Mouse (Mus musculus): ENCODE data around the gene Enah. TPM values are rescaled to one million over a fixed set of nuclear protein-coding genes. Genes with fewer than 3 reads are reported as not detected.

Gene Enah
- total RNA-seq, 2 experiments from 2014 or later: 57.5 to 119 TPM

- no peak for DNase-seq
These were observed 44.3 kb downstream of the Enah start for GRCm38 (mm10) chr1:181975510-181975909.

GRCm38 (mm10) chr1:181974897-181975296 is 44.9 kb downstream of the Enah start:
- DNase-seq: no peak
- intact Hi-C loops (cut with DNase I; ENCODE audit: low total_unique reads): no loop called here

More at GRCm38 (mm10) chr1:181975510-181975909, 44.3 kb downstream of the Enah start:
- intact Hi-C loops (cut with DNase I; ENCODE audit: low total_unique reads): no loop called here

- no peak for DNase-seq
- intact Hi-C loops (cut with DNase I; ENCODE audit: low total_unique reads): no loop called here
These were observed 54.5 kb downstream of the Enah start for GRCm38 (mm10) chr1:181965277-181965676.

DNA sequence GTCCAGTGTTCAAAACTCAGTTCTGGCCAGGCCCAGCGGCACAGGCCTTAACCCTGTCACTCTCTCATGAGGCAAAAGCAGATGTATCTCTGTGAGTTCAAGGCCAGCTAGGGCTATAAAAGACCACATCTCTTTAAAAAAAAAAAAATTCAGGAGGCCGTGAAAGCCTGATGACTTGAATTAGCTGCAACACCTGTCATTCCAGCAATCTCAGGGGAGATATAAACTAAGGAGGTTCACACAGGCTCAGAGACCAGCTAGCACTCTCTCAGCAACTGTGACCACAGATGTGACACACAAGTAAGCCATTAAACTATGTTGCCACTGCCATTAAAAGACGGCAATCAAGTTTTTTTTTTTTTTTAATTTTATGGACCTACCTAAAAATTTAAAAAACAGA is 56.0 kb downstream of the Enah start:
- no peak for DNase-seq
- intact Hi-C loops (cut with DNase I; ENCODE audit: low total_unique reads): no loop called here

DNA sequence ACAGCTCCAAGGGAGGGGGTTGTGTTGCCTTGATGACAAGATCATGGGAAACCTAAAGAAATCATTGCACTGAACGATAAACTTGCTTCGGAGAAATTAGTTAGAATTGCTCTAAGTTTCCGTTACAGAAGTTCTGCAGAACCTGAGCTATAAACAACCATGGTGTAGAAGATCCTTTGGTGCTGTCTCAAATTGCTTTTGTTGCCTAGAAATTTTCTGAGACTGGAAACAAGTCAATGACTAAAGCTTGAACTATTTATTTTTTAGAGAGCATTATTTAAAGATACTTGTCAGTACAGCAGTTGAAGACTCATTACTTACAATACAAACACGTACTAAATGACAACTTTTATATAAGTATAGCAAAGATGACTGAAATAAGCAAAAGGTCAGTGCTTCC is 56.4 kb downstream of the Enah start:
- no peak for DNase-seq
- intact Hi-C loops (cut with DNase I; ENCODE audit: low total_unique reads): no loop called here

DNA sequence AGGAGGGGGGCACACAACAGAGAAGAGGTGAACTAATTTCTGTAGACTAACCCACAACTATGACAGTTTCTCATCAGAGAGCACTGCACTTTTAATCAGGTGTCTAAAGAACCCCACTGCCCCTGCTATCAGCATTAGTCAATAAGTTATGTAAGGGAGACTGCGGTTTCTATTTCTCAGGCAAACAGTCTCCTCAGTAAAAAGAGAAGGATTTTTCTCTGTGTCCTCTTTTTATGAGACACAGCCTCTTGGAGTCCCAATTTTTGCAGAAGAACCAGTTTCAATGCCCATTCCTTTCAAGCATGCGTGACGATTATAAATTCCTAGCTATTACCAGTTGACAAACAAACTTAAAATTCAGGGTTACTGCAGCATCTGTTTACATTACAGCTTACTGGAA is 59.4 kb downstream of the Enah start:
- intact Hi-C loops (cut with DNase I; ENCODE audit: low total_unique reads): no loop called here
- no peak for DNase-seq

GRCm38 (mm10) chr1:181958392-181958791 is 61.4 kb downstream of the Enah start:
- intact Hi-C loops (cut with DNase I; ENCODE audit: low total_unique reads): no loop called here
- no peak for DNase-seq

DNA sequence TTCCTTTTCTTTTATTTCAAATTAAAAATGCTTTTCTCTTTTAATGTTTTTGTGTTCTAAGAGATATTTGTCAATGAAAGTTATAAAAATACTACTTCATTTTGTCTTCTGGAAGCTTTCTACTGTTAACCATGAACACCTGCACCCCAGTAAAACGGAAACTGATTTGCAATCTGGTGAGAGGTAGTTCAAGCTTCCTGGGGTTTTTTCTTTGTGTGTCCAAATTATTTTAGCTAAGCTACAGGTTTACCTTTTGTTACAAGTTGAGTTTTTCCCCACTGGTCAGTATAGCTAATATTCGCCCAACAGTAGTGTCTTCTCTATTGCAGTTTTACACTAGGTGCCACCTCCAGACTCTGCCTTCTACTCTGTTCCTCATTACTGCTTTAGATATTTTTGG is 62.1 kb downstream of the Enah start:
- intact Hi-C loops (cut with DNase I; ENCODE audit: low total_unique reads): no loop called here
- no peak for DNase-seq

GRCm38 (mm10) chr1:181953547-181953946 is 66.2 kb downstream of the Enah start:
- no peak for DNase-seq
- intact Hi-C loops (cut with DNase I; ENCODE audit: low total_unique reads): no loop called here

GRCm38 (mm10) chr1:181951266-181951665 is 68.5 kb downstream of the Enah start:
- intact Hi-C loops (cut with DNase I; ENCODE audit: low total_unique reads): no loop called here
- no peak for DNase-seq

GRCm38 (mm10) chr1:181950721-181951120 is 69.1 kb downstream of the Enah start:
- intact Hi-C loops (cut with DNase I; ENCODE audit: low total_unique reads): no loop called here
- no peak for DNase-seq

GRCm38 (mm10) chr1:181948191-181948590 is 71.6 kb downstream of the Enah start:
- intact Hi-C loops (cut with DNase I; ENCODE audit: low total_unique reads): no loop called here
- DNase-seq: no peak

DNA sequence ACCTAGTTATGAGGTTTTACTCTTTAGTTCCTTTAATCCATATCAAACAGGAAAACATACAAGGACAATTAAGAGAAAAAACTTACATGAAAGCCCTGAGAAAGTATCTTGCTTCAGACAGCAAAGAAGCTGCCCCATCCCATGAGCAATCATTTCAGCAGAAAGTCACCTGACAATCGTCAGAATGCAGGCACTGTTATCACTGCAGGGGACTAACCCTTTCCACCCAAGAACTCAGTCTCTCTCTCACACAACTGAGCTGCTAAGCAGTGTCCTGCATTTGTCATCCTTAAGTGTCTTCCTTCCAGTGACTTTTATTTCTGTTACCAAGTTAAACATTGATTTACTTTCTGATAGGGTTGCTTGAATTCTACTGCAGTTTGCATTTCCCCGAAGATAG is 82.7 kb downstream of the Enah start:
- intact Hi-C loops (cut with DNase I; ENCODE audit: low total_unique reads): no loop called here
- no peak for DNase-seq

- intact Hi-C loops (cut with DNase I; ENCODE audit: low total_unique reads): no loop called here
These were observed 91.4 kb downstream of the Enah start for GRCm38 (mm10) chr1:181928388-181928787.

DNA sequence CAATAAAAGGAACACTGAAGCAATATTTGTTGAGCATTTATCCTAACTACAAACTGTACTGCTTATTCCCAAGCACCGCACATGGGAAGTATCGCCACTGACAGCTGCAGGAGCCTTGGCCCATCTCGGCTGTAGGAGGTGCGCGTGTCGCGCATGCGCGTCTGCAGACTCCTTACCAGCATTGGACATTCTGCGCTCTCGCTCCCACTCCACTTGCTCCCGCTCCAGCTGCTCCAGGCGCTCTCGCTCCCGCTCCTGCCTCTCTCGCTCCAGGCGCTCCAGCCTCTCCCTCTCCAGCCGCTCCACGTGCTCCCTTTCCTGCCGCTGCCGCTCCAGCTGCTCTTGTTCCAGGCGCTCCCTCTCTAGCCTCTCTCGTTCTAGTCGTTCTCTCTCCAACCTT is 96.4 kb downstream of the Enah start:
- peak; percentile 5 for DNase-seq
- intact Hi-C loops (cut with DNase I; ENCODE audit: low total_unique reads): no loop called here

More at GRCm38 (mm10) chr1:181928388-181928787, 91.4 kb downstream of the Enah start:
- DNase-seq: no peak

DNA sequence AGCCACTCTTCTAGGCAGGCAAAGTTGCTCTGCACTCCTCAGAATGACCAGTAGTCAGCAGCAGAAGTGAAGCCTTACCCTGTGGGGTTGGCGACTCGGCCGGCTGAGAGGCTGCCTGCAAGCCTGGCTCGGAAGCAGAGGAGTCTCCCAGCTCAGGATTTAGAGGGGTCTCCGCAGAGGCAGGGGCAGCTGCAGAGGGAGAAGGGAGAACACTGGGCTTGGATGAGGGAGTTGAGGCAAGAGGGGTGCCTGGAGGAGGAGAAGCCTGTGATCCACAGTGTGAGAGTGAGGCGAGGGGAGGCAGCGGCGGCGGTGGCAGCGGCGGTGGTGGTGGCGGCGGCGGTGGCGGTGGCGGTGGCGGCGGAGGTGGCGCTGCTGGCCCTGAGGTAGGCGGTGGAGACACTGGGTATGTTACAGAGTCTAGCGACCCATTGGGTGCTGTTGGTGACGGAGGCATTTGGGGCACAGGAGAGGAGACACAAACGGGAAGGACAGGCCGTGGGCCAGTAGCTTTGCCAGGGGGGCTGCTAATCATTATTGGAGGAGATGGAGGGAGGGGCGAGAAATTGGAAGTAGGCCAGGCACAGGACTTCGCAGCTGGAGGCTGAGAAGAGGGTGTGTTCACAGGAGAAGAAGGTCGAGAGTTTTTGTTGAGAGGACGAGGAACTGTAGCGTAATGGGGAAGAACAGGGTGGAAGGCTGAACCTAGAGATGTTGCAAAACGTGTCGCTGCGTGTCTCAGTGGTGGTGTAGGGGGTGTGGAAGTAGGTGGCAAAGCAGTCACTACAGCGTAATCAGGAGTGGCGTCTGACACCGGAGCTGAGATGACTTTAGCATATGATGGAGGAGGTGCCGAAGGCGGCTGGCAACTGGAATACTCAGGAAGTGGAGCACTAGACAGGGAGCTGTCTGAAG is 98.0 kb downstream of the Enah start:
- intact Hi-C loops (cut with DNase I; ENCODE audit: low total_unique reads): no loop called here
- DNase-seq: peak; percentile 12

DNA sequence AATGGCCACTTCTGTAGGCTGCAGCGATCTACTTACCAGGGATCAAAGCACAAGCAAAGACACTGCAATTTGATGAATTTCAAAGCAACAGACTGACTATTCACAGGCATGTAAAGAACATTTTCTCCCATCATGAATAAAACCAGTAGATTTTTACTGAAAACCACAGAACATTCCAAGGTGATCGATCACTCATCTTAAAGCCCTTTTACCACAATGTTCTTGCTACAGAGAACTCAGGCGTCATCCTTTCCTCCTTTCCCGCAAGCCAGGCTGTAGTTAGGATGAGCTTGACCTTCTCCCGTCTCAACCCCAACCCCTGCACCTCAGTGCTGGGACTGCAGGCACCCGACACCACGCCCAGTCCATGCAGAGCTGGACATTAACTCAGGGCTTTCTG is 107.9 kb downstream of the Enah start:
- no peak for DNase-seq
- intact Hi-C loops (cut with DNase I; ENCODE audit: low total_unique reads): no loop called here

DNA sequence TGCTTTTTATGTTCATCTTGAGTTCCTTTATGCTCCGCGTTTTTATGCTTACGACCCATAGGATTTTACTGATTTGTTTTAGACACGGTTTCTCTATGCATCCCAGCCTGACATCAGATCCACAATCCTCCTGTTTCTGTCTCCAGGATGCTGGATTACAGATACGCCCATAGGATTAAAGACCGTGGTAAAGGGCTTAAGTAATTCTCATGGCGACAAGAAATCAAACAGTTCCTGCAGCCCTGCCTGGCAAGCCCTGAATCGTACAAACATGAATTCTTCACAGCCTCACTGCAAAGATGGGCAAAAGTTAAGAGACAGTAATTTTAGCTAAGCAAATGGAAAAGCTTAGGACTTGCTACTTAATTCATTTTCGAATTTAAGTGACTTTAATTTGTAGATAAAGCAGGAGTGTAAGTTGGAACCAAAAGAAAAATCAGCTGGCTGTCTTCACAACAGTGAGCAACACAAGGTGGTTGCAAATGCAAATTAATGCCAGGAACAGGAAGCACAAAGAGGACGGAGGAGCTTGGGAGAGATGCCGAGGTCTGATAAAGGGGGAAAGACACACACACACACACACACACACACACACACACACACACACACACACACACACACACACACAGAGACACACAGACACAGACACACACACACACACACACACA is 118.0 kb downstream of the Enah start:
- intact Hi-C loops (cut with DNase I; ENCODE audit: low total_unique reads): no loop called here
- DNase-seq: no peak

DNA sequence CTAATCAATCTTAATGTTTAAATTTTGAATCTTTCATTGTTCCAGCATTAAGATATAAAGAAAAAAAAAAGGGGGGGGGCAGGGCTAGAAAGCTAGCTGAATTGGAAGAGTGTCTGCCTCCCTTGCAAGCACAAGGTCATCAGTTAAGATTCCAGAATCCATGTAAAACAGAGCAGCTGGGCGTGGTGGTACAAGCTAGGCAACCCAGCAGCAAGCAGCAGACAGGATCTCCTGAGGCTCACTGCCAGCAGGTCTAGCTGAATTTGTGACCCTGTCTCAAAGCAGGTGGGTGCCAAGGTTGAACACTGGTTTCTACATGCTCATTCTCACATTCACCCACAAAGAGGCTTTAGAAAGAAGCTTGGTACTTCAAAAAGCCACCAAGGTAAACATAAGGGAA is 118.9 kb downstream of the Enah start:
- intact Hi-C loops (cut with DNase I; ENCODE audit: low total_unique reads): no loop called here
- no peak for DNase-seq

- intact Hi-C loops (cut with DNase I; ENCODE audit: low total_unique reads): no loop called here
- no peak for DNase-seq
These were observed 120.8 kb downstream of the Enah start for GRCm38 (mm10) chr1:181898961-181899360.

DNA sequence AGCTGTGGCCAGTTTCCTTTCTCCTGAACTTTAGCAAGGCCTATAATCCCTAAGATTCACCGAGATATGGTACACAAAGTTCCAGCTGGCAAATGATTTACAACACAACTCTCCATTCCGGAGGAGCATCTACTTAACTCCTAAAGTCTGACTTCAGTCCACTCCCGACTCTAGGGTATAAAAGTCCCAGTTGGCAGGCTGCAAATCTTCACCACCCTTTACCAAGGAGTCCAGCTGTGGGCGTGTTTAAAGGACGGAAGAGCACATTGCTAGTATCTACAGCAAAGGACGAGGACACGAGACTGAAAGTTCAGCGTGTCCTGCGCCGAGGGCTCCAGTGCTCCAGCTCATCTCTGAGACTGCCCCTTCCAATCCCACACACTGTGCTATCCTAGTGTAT is 122.8 kb downstream of the Enah start:
- DNase-seq: no peak
- intact Hi-C loops (cut with DNase I; ENCODE audit: low total_unique reads): no loop called here
